Mouse (Mus musculus) cerebellum, adult 2 months (tissue): ENCODE data around the gene Clk3.

Source experiments
- CTCF ChIP-seq: fragments of 200-500 bp; IDR thresholded peaks from 2 replicates; pipeline ENCODE4 v1.5.1; 2011; ENCODE audit warnings: low read depth, mild to moderate bottlenecking, control low read depth, low read length, moderate library complexity, borderline replicate concordance; ENCODE audit not compliant: insufficient read depth
- POLR2A ChIP-seq: fragments of 200-500 bp; IDR thresholded peaks from 2 replicates; pipeline ENCODE4 v1.6.1; 2011; ENCODE audit warnings: low read length, control low read depth, borderline replicate concordance; ENCODE audit not compliant: insufficient read depth

- TF ChIP-seq CTCF (no peak), POLR2A (no peak)
Measured at GRCm38 (mm10) chr9:57782656-57783055, 17.0 kb upstream of the Clk3 start.
